Mouse (Mus musculus) right cerebral cortex, postnatal 36 days (tissue): ENCODE results near the gene Vipas39.

Experiments
- DNase-seq, 2 experiments: peaks; one replicate each; pipeline ENCODE4 v3.0.0; 2022; ENCODE audit warnings: low spot score in 2 of 2, mixed read lengths in 1 of 2

The Vipas39 gene

GRCm38 (mm10) chr12:87196310-87196709 is 69.7 kb downstream of the Vipas39 start:
- DNase-seq: no peak

GRCm38 (mm10) chr12:87195069-87195468 is 71.0 kb downstream of the Vipas39 start:
- DNase-seq: no peak

- DNase-seq: no peak
Measured at GRCm38 (mm10) chr12:87193008-87193407, 73.0 kb downstream of the Vipas39 start.
